Mouse (Mus musculus) thymus, adult 18-20 months (tissue): ENCODE results near the gene Crb3.

ENCODE experiments used
- DNase-seq, 2 experiments: peaks; one replicate each; pipeline ENCODE4 v3.0.0; 2022; ENCODE audit warnings: mixed read lengths in 2 of 2

Crb3 gene

GRCm38 (mm10) chr17:57108040-57108665 lies 49.2 kb downstream of the Crb3 start:
- no peak for DNase-seq

GRCm38 (mm10) chr17:57108666-57109171 lies 49.8 kb downstream of the Crb3 start:
- DNase-seq = no peak

GRCm38 (mm10) chr17:57110005-57110404 lies 51.1 kb downstream of the Crb3 start:
- no peak for DNase-seq

- no peak for DNase-seq
Measured at GRCm38 (mm10) chr17:57112768-57113474, 54.0 kb downstream of the Crb3 start.
